Mouse (Mus musculus) MEL (cell line): Measurements from ENCODE around the gene Macrod2.

Source experiments
- BHLHE40 ChIP-seq: IDR thresholded peaks from 2 replicates; pipeline ENCODE4 v1.6.1; 2012; ENCODE audit warnings: low read depth, mild to moderate bottlenecking, inconsistent platforms, low read length, improper control_type of control experiment, borderline replicate concordance
- CTCF ChIP-seq, 3 experiments: IDR thresholded peaks in 2 of 3; conservative IDR thresholded peaks in 1 of 3; 2 replicates each; pipeline ENCODE4 v1.5.1; 2011 to 2012; ENCODE audit warnings: low read length in 3 of 3, low read depth in 2 of 3, mild to moderate bottlenecking in 2 of 3, improper control_type of control experiment in 1 of 3, inconsistent platforms in 1 of 3, mixed read lengths in 1 of 3, moderate library complexity in 1 of 3; ENCODE audit not compliant: control insufficient read depth in 1 of 3, insufficient read depth in 1 of 3, poor library complexity in 1 of 3, severe bottlenecking in 1 of 3
- GATA1 ChIP-seq: IDR thresholded peaks from 2 replicates; pipeline ENCODE4 v1.6.1; 2011; ENCODE audit warnings: low read depth, low read length, improper control_type of control experiment
- MAZ ChIP-seq: IDR thresholded peaks from 2 replicates; pipeline ENCODE4 v1.6.1; 2012; ENCODE audit warnings: low read depth, mild to moderate bottlenecking, inconsistent platforms, low read length, improper control_type of control experiment
- MEF2A ChIP-seq: IDR thresholded peaks from 2 replicates; pipeline ENCODE4 v1.6.1; 2014; ENCODE audit warnings: low read depth, mild to moderate bottlenecking, inconsistent platforms, low read length, improper control_type of control experiment; ENCODE audit not compliant: poor library complexity, insufficient replicate concordance, severe bottlenecking; ENCODE audit errors: extremely low read depth
- MYB ChIP-seq: IDR thresholded peaks from 2 replicates; pipeline ENCODE4 v1.6.1; 2011; ENCODE audit warnings: mild to moderate bottlenecking, low read depth, low read length, improper control_type of control experiment
- POLR2A ChIP-seq, 2 experiments: IDR thresholded peaks; 2 replicates each; pipeline ENCODE4 v1.6.1; 2011 to 2012; ENCODE audit warnings: low read length in 2 of 2, mild to moderate bottlenecking in 2 of 2, control low read depth in 1 of 2, improper control_type of control experiment in 1 of 2, low read depth in 1 of 2, moderate library complexity in 1 of 2; ENCODE audit not compliant: control insufficient read depth in 1 of 2, insufficient read depth in 1 of 2, poor library complexity in 1 of 2
- POLR2AphosphoS2 ChIP-seq: IDR thresholded peaks from 2 replicates; pipeline ENCODE4 v1.6.1; 2011; ENCODE audit warnings: low read length, improper control_type of control experiment
- ZC3H11A ChIP-seq: IDR thresholded peaks from 2 replicates; pipeline ENCODE4 v1.6.1; 2012; ENCODE audit warnings: low read depth, mild to moderate bottlenecking, inconsistent platforms, low read length, improper control_type of control experiment
- ZKSCAN1 ChIP-seq: IDR thresholded peaks from 2 replicates; pipeline ENCODE4 v1.6.1; 2012; ENCODE audit warnings: low read depth, mild to moderate bottlenecking, inconsistent platforms, low read length, improper control_type of control experiment, moderate library complexity

- no peak for TF ChIP-seq POLR2AphosphoS2
- TF ChIP-seq MAZ = no peak
- no peak for TF ChIP-seq CTCF (IDR thresholded peaks at IDR 0.05 in 2 of 3, conservative IDR thresholded peaks at IDR 0.05 in 1 of 3; ENCODE audit: control insufficient read depth in 1 of 3, insufficient read depth in 1 of 3, low read depth in 2 of 3, low read length in 3 of 3, poor library complexity in 1 of 3, severe bottlenecking in 1 of 3)
- no peak for TF ChIP-seq BHLHE40
- no peak for TF ChIP-seq POLR2A (IDR thresholded peaks at IDR 0.05; ENCODE audit: control insufficient read depth in 1 of 2, insufficient read depth in 1 of 2, low read depth in 1 of 2, low read length in 2 of 2, poor library complexity in 1 of 2)
- no peak for TF ChIP-seq GATA1
- TF ChIP-seq MEF2A = no peak
- no peak for TF ChIP-seq MYB
- TF ChIP-seq ZC3H11A = no peak
- TF ChIP-seq ZKSCAN1 = no peak
Measured at GRCm38 (mm10) chr2:141024316-141025043, 629.4 kb downstream of the Macrod2 start.
